Mouse (Mus musculus): ENCODE measurements around the gene Ppp1r36. TPM values are rescaled to one million over a fixed set of nuclear protein-coding genes. Genes with fewer than 3 reads are reported as not detected.

Ppp1r36 gene
- total and polyA plus RNA-seq, 2 experiments from 2014 or later, result 0.27 to 2.0 TPM

GRCm38 (mm10) chr12:76385342-76385741, 32.0 kb upstream of the Ppp1r36 start:
- no peak overlapping the region for H3K9ac ChIP-seq (replicated peaks; ENCODE audit: low read length, poor library complexity, severe bottlenecking)
- no peaks in the 10 kb centered on the region for H3K9me3 ChIP-seq (ENCODE audit: low read length)
- 95% methylated on average over 8 of the region's 8 CpGs for WGBS
- H3K27me3 ChIP-seq (ENCODE audit: insufficient read depth, low read length), result no peaks in the 10 kb centered on the region
- H3K4me1 ChIP-seq (ENCODE audit: insufficient read depth, low read length), result no peaks in the 10 kb centered on the region
- H3K4me3 ChIP-seq (ENCODE audit: low read depth, low read length), result no peak overlapping the region
- DNase-seq (ENCODE audit: low spot score) (no peak), ATAC-seq (ENCODE audit: low FRiP score) (no peak)
- TF ChIP-seq CTCF (IDR thresholded peaks at IDR 0.05), result no peak
- peaks cover 5% of the 10 kb centered on the region; the same call in 1 of the 2 replicates for H3K36me3 ChIP-seq (ENCODE audit: insufficient read depth, low read length)
- H3K4me2 ChIP-seq (ENCODE audit: low read depth, low read length, poor library complexity, severe bottlenecking), result no peak overlapping the region
- H3K27ac ChIP-seq (ENCODE audit: low read depth, low read length), result no peak overlapping the region

GRCm38 (mm10) chr12:76388794-76389193, 28.5 kb upstream of the Ppp1r36 start:
- Histone ChIP-seq H3K36me3 (ENCODE audit: insufficient read depth, low read length) (peaks cover 5% of the 10 kb centered on the region; the same call in 1 of the 2 replicates), H3K9me3 (ENCODE audit: low read length) (no peaks in the 10 kb centered on the region), H3K9ac (replicated peaks; ENCODE audit: low read length, poor library complexity, severe bottlenecking) (no peak overlapping the region), H3K4me2 (ENCODE audit: low read depth, low read length, poor library complexity, severe bottlenecking) (no peak overlapping the region), H3K27me3 (ENCODE audit: insufficient read depth, low read length) (no peaks in the 10 kb centered on the region), H3K4me3 (ENCODE audit: low read depth, low read length) (no peak overlapping the region), H3K4me1 (ENCODE audit: insufficient read depth, low read length) (no peaks in the 10 kb centered on the region), H3K27ac (ENCODE audit: low read depth, low read length) (no peak overlapping the region)
- DNase-seq (ENCODE audit: low spot score) (peak; percentile 51), ATAC-seq (ENCODE audit: low FRiP score) (no peak)
- no peak for TF ChIP-seq CTCF (IDR thresholded peaks at IDR 0.05)
- WGBS, result 65% methylated on average over 11 of the region's 11 CpGs

DNA sequence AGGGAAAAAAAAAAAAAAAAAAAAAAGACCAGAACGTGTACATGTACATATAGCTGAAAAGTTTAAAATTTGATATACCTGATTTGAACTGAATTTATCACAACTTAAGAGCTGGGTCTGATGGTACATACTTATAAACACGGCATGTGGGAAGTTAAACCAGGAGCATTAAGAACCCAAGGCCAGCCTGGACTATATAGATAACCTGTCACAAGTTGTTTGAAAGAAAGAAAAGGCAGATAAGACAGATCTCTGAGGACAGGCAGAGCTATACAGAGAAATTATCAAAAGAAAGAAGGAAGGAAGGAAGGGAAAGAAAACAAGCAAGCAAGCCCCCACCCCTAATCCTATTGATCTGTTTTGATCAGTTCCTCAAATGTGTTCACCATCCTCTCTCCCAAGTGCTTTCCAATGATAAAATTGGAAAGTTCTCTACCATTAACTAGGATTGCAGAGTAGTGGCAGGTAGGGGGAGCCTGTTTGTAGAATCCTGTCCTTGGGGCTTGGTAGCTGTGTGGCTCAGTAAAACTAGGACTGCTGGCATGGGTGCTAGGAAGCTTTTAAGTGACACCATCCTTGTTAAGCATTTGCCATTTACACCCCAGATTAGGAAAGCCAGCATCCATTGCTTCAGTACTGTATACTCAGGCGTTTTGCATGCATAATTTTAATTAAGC, 25.6 kb upstream of the Ppp1r36 start:
- DNase-seq (ENCODE audit: low spot score), result no peak
- TF ChIP-seq CTCF (IDR thresholded peaks at IDR 0.05), result peak; percentile 4; the same call in 1 of the 2 replicates
- peaks cover 2% of the 10 kb centered on the region; the same call in 1 of the 2 replicates for H3K36me3 ChIP-seq (ENCODE audit: insufficient read depth, low read length)
- no peak overlapping the region for H3K27ac ChIP-seq (ENCODE audit: low read depth, low read length)
- H3K9ac ChIP-seq (replicated peaks; ENCODE audit: low read length, poor library complexity, severe bottlenecking), result no peak overlapping the region
- no peak for ATAC-seq (ENCODE audit: low FRiP score)
- WGBS, result 82% methylated on average over 3 of the region's 3 CpGs
- no peaks in the 10 kb centered on the region for H3K4me1 ChIP-seq (ENCODE audit: insufficient read depth, low read length)
- H3K4me2 ChIP-seq (ENCODE audit: low read depth, low read length, poor library complexity, severe bottlenecking), result no peak overlapping the region
- H3K27me3 ChIP-seq (ENCODE audit: insufficient read depth, low read length), result no peaks in the 10 kb centered on the region
- H3K4me3 ChIP-seq (ENCODE audit: low read depth, low read length), result no peak overlapping the region
- H3K9me3 ChIP-seq (ENCODE audit: low read length), result no peaks in the 10 kb centered on the region

- DNase-seq (ENCODE audit: low spot score) (no peak), ATAC-seq (ENCODE audit: low FRiP score) (no peak)
- Histone ChIP-seq H3K9me3 (ENCODE audit: low read length) (no peaks in the 10 kb centered on the region), H3K4me2 (ENCODE audit: low read depth, low read length, poor library complexity, severe bottlenecking) (no peak overlapping the region), H3K4me1 (ENCODE audit: insufficient read depth, low read length) (no peaks in the 10 kb centered on the region), H3K27me3 (ENCODE audit: insufficient read depth, low read length) (no peaks in the 10 kb centered on the region), H3K4me3 (ENCODE audit: low read depth, low read length) (no peak overlapping the region), H3K27ac (ENCODE audit: low read depth, low read length) (no peak overlapping the region), H3K9ac (replicated peaks; ENCODE audit: low read length, poor library complexity, severe bottlenecking) (no peak overlapping the region), H3K36me3 (ENCODE audit: insufficient read depth, low read length) (no peaks in the 10 kb centered on the region)
- 84% methylated on average over 5 of the region's 5 CpGs for WGBS
- TF ChIP-seq CTCF (IDR thresholded peaks at IDR 0.05), result no peak
Observed at GRCm38 (mm10) chr12:76392979-76393378, 24.4 kb upstream of the Ppp1r36 start.

DNA sequence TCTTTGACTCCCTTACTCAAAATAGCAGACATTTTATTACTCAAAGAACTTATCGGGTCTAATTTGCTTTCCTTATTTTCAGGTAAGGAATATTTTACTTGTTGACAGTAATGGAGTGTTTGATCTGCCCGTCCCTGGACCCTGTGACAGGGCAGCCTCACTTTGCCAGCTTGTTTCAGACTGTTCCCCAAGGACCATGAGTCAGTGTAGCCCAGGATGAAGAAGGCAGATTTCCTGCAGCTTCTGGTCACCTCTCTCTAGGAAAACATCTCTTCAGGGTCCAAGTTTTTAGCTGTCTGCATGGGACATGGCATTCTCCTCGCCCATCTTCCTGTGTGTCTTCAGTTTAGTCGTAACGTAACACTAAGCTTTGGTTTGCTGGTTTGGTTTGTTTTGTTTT, 20.1 kb upstream of the Ppp1r36 start:
- H3K4me1 ChIP-seq (ENCODE audit: insufficient read depth, low read length), result no peaks in the 10 kb centered on the region
- H3K9ac ChIP-seq (replicated peaks; ENCODE audit: low read length, poor library complexity, severe bottlenecking), result no peak overlapping the region
- no peak overlapping the region for H3K4me2 ChIP-seq (ENCODE audit: low read depth, low read length, poor library complexity, severe bottlenecking)
- TF ChIP-seq CTCF (IDR thresholded peaks at IDR 0.05), result no peak
- H3K4me3 ChIP-seq (ENCODE audit: low read depth, low read length), result no peak overlapping the region
- H3K9me3 ChIP-seq (ENCODE audit: low read length), result no peaks in the 10 kb centered on the region
- H3K27ac ChIP-seq (ENCODE audit: low read depth, low read length), result no peak overlapping the region
- DNase-seq (ENCODE audit: low spot score), result no peak
- H3K27me3 ChIP-seq (ENCODE audit: insufficient read depth, low read length), result 0 out of 2 replicates have a peak, but pooled peaks cover 7% of the 10 kb centered on the region
- no peaks in the 10 kb centered on the region for H3K36me3 ChIP-seq (ENCODE audit: insufficient read depth, low read length)
- WGBS, result 88% methylated on average over 5 of the region's 5 CpGs
- no peak for ATAC-seq (ENCODE audit: low FRiP score)

DNA sequence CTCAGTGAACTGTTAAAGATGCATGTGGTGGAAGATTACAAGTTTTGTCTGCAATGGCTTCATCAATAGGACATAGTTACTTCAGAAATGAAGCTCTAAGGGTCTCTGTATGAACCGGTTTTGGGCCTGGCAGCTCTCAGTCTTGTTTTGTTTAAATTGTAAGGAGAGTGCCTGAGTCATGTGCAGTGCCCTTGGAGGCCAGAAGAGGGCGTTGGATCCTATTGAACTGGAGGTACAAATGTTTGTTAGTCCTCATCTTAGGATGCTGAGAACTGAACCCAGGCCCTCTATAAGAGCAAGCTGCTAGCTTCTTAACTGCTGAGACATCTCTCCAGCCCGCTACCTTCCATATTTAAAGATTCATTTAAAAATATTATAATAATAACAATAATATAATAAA, 15.7 kb upstream of the Ppp1r36 start:
- Histone ChIP-seq H3K27me3 (ENCODE audit: insufficient read depth, low read length) (peaks cover 26% of the 10 kb centered on the region), H3K27ac (ENCODE audit: low read depth, low read length) (no peak overlapping the region), H3K4me3 (ENCODE audit: low read depth, low read length) (no peak overlapping the region), H3K36me3 (ENCODE audit: insufficient read depth, low read length) (no peaks in the 10 kb centered on the region), H3K9ac (replicated peaks; ENCODE audit: low read length, poor library complexity, severe bottlenecking) (no peak overlapping the region), H3K4me2 (ENCODE audit: low read depth, low read length, poor library complexity, severe bottlenecking) (no peak overlapping the region), H3K9me3 (ENCODE audit: low read length) (no peaks in the 10 kb centered on the region), H3K4me1 (ENCODE audit: insufficient read depth, low read length) (0 out of 2 replicates have a peak, but pooled peaks cover 8% of the 10 kb centered on the region)
- ATAC-seq (ENCODE audit: low FRiP score), result no peak
- TF ChIP-seq CTCF (IDR thresholded peaks at IDR 0.05), result peak; percentile 37; the same call in 1 of the 2 replicates
- 50% methylated on average over 3 of the region's 3 CpGs for WGBS
- DNase-seq (ENCODE audit: low spot score), result no peak
